Mouse (Mus musculus): ENCODE measurements around the gene Pja2.

GRCm38 (mm10) chr17:64331898-64332769, at the start of gene Pja2:
- no peak for TF ChIP-seq CTCF (IDR thresholded peaks at IDR 0.05; ENCODE audit: extremely low read depth, insufficient read depth, insufficient read length, insufficient replicate concordance)
- peak; percentile 55; the same call in 1 of the 2 replicates for TF ChIP-seq POLR2A (IDR thresholded peaks at IDR 0.05; ENCODE audit: low read depth, low read length)
